Mouse (Mus musculus) small intestine, adult 2 months (tissue): ENCODE data around the gene Sema5b.

Source experiments
- CTCF ChIP-seq: fragments of 200-500 bp; IDR thresholded peaks from 2 replicates; pipeline ENCODE4 v1.5.1; 2012; ENCODE audit warnings: low read depth, mild to moderate bottlenecking, control low read depth, inconsistent platforms, low read length, moderate library complexity, mixed read lengths; ENCODE audit not compliant: insufficient replicate concordance, insufficient read length; ENCODE audit errors: extremely low read depth
- POLR2A ChIP-seq: fragments of 200-500 bp; IDR thresholded peaks from 2 replicates; pipeline ENCODE4 v1.6.1; 2012; ENCODE audit warnings: low read depth, mild to moderate bottlenecking, control low read depth, inconsistent platforms, low read length, moderate library complexity

DNA sequence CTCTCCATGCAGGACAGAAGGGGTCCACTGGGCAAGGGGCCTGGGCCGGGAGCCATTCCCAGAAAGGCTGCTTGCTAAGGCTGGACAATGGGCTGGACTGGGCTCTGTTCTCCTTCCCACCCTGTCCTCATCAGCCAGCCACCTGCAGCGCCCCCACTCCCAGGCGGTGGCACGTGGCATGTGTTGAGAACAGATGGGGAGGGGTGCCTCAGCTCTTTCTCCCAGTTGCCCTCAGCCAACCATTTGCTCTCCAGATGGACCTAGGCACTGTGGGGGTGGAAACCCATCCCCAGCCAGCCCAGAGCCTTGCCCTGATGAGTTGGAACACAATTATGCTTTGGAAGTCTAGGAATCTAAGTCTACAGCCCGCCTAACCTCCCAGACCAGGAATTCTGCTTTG is 59.3 kb downstream of the Sema5b start:
- TF ChIP-seq CTCF (no peak), POLR2A (no peak)
